Mouse (Mus musculus) heart, postnatal 0 days (tissue): ENCODE measurements around the gene Teddm1b. TPM values are rescaled to one million over a fixed set of nuclear protein-coding genes. Genes with fewer than 3 reads are reported as not detected.
A peak's percentile ranks its signal among the peaks of the same experiment; 100 is the strongest.
"Not testable (repeated sequence)": the region's sequence is repeated elsewhere in the genome, so short reads cannot be mapped to it uniquely, and the experiment has no call there.

Experiments
- ATAC-seq: fragments of 200-750 bp; cut with Nextera tagmentation; 2 replicates; pipeline ENCODE4 v1.8.0; 2017; ENCODE audit warnings: low read depth, moderate number of reproducible peaks, moderate library complexity; ENCODE audit not compliant: insufficient read depth
- DNase-seq: peaks from one replicate; pipeline ENCODE4 v3.0.0-alpha.2; 2016; ENCODE audit warnings: low spot score
- H3K27ac ChIP-seq: fragments of 300-500 bp; sonication (generic); 2 replicates; pipeline ENCODE4 v1.5.1; 2014; ENCODE audit warnings: low read depth, mild to moderate bottlenecking
- H3K27me3 ChIP-seq: fragments of 300-500 bp; sonication (generic); 2 replicates; pipeline ENCODE4 v1.6.1; 2014; ENCODE audit warnings: low read length, mixed read lengths; ENCODE audit not compliant: control insufficient read depth, insufficient read depth
- H3K36me3 ChIP-seq: fragments of 300-500 bp; sonication (generic); replicated peaks from 2 replicates; pipeline ENCODE4 v1.6.1; 2014; ENCODE audit warnings: low read length, mixed read lengths; ENCODE audit not compliant: control insufficient read depth, insufficient read depth
- H3K4me1 ChIP-seq: fragments of 300-500 bp; sonication (generic); 2 replicates; pipeline ENCODE4 v1.6.1; 2014; ENCODE audit warnings: antibody characterized with exemption; ENCODE audit not compliant: control insufficient read depth, insufficient read depth
- H3K4me2 ChIP-seq: fragments of 300-500 bp; sonication (generic); 2 replicates; pipeline ENCODE4 v1.6.1; 2014; ENCODE audit warnings: low read depth, mild to moderate bottlenecking, low read length, moderate library complexity
- H3K4me3 ChIP-seq: fragments of 300-500 bp; sonication (generic); 2 replicates; pipeline ENCODE4 v1.5.1; 2014; ENCODE audit warnings: low read depth, low read length
- H3K9ac ChIP-seq: fragments of 300-500 bp; sonication (generic); replicated peaks from 2 replicates; pipeline ENCODE4 v1.6.1; 2014; ENCODE audit warnings: low read depth, low read length, mixed read lengths
- H3K9me3 ChIP-seq: fragments of 300-500 bp; sonication (generic); replicated peaks from 2 replicates; pipeline ENCODE4 v1.6.1; 2016; ENCODE audit warnings: low read length; ENCODE audit not compliant: control insufficient read depth
- CTCF ChIP-seq: IDR thresholded peaks from 2 replicates; pipeline ENCODE4 v1.5.1; 2016; ENCODE audit warnings: antibody characterized with exemption, control low read depth, low read depth
- EP300 ChIP-seq: IDR thresholded peaks from 2 replicates; pipeline ENCODE4 v1.6.1; 2016; ENCODE audit warnings: antibody characterized with exemption, low read depth
- WGBS: fragments of 180-500 bp; shearing (Covaris S2); extraction: QIAGEN DNeasy Blood & Tissue Kit; methylation state at CpG from one replicate; pipeline ENCODE4 v1.1.7; 2014; 5-methylcytosine and 5-hydroxymethylcytosine counted together
- polyA plus RNA-seq: library from polyadenylated mRNA; unstranded; fragments of >200 nt; fragmentation: Nextera tagmentation; extraction: Ambion mirVana; gene quantifications from 2 replicates; pipeline ENCODE4 v1.2.1, GENCODE M21; 2015
- total RNA-seq: library from RNA; depleted of rRNA; stranded (reverse); fragments of >200 nt; gene quantifications from 2 replicates; pipeline ENCODE4 v1.2.3, GENCODE M21; 2014; ENCODE audit warnings: low replicate concordance

Teddm1b gene
- total and polyA plus RNA-seq, 2 experiments from 2014 or later, result 0.10 TPM; not detected in 1

- WGBS, result 22% methylated on average over 6 of the region's 6 CpGs
- ATAC-seq (no peak), DNase-seq (peak; percentile 86)
- Histone ChIP-seq H3K9ac (no peak overlapping the region), H3K4me2 (0 out of 2 replicates have a peak overlapping the region, but pooled peaks have one; percentile 35), H3K36me3 (no peaks in the 10 kb centered on the region), H3K4me1 (no peaks in the 10 kb centered on the region), H3K27ac (no peak overlapping the region), H3K27me3 (no peaks in the 10 kb centered on the region), H3K4me3 (no peak overlapping the region), H3K9me3 (no peaks in the 10 kb centered on the region)
- peak; percentile 85 for TF ChIP-seq CTCF
- no peak for TF ChIP-seq EP300
Measured at GRCm38 (mm10) chr1:153846867-153847266, 27.3 kb upstream of the Teddm1b start.

- H3K4me2 ChIP-seq, DNase-seq, H3K27me3 ChIP-seq, ATAC-seq, H3K4me1 ChIP-seq, H3K27ac ChIP-seq, H3K4me3 ChIP-seq, H3K36me3 ChIP-seq, H3K9me3 ChIP-seq, H3K9ac ChIP-seq: not testable (repeated sequence)
- 64% methylated on average over 7 of the region's 7 CpGs for WGBS
Measured at GRCm38 (mm10) chr1:153852696-153853095, 21.4 kb upstream of the Teddm1b start.

- no peaks in the 10 kb centered on the region for H3K36me3 ChIP-seq
- no peaks in the 10 kb centered on the region for H3K27me3 ChIP-seq
- no peaks in the 10 kb centered on the region for H3K4me1 ChIP-seq
- H3K4me2 ChIP-seq, result no peak overlapping the region
- 68% methylated on average over 8 of the region's 8 CpGs for WGBS
- DNase-seq, result no peak
- no peak overlapping the region for H3K27ac ChIP-seq
- no peak for ATAC-seq
- H3K9me3 ChIP-seq, result no peaks in the 10 kb centered on the region
- no peak overlapping the region for H3K9ac ChIP-seq
- TF ChIP-seq CTCF (no peak), EP300 (no peak)
- H3K4me3 ChIP-seq, result no peak overlapping the region
Measured at GRCm38 (mm10) chr1:153855946-153856345, 18.2 kb upstream of the Teddm1b start.

GRCm38 (mm10) chr1:153880391-153880790 lies 6.2 kb downstream of the Teddm1b start:
- not testable (repeated sequence) for H3K4me3 ChIP-seq, H3K27me3 ChIP-seq, DNase-seq, ATAC-seq, H3K36me3 ChIP-seq, H3K4me2 ChIP-seq, H3K9ac ChIP-seq, H3K4me1 ChIP-seq, H3K27ac ChIP-seq, H3K9me3 ChIP-seq
- WGBS, result 93% methylated on average over 17 of the region's 17 CpGs

- TF ChIP-seq EP300, result no peak
- TF ChIP-seq CTCF, result no peak
- H3K4me2 ChIP-seq, result no peak overlapping the region
- H3K27me3 ChIP-seq, result no peaks in the 10 kb centered on the region
- H3K4me3 ChIP-seq, result no peak overlapping the region
- WGBS, result 31% methylated on average over 17 of the region's 17 CpGs
- no peak overlapping the region for H3K27ac ChIP-seq
- H3K9me3 ChIP-seq, result no peaks in the 10 kb centered on the region
- no peak overlapping the region for H3K9ac ChIP-seq
- ATAC-seq, result no peak
- no peaks in the 10 kb centered on the region for H3K4me1 ChIP-seq
- no peaks in the 10 kb centered on the region for H3K36me3 ChIP-seq
- DNase-seq, result no peak
Measured at GRCm38 (mm10) chr1:153886024-153886633, 12.0 kb downstream of the Teddm1b start.

- no peak for TF ChIP-seq CTCF
- no peak for TF ChIP-seq EP300
- Histone ChIP-seq H3K4me2 (no peak overlapping the region), H3K36me3 (no peaks in the 10 kb centered on the region), H3K9ac (no peak overlapping the region), H3K27me3 (0 out of 2 replicates have a peak, but pooled peaks cover 4% of the 10 kb centered on the region), H3K9me3 (no peaks in the 10 kb centered on the region), H3K4me1 (no peaks in the 10 kb centered on the region), H3K27ac (no peak overlapping the region), H3K4me3 (no peak overlapping the region)
- WGBS, result 92% methylated on average over 10 of the region's 10 CpGs
- DNase-seq, result no peak
- ATAC-seq, result no peak
Measured at GRCm38 (mm10) chr1:153890121-153890520, 16.0 kb downstream of the Teddm1b start.
